Mouse (Mus musculus): ENCODE measurements around the gene Dusp3. TPM values are rescaled to one million over a fixed set of nuclear protein-coding genes. Genes with fewer than 3 reads are reported as not detected.

Dusp3 gene
- polyA plus RNA-seq, 1 experiment from 2014 or later: 16.9 TPM

- peaks cover 8% of the 10 kb centered on the region; the same call in 1 of the 2 replicates for H3K4me1 ChIP-seq (ENCODE audit: insufficient read depth)
- no peak for TF ChIP-seq CTCF (IDR thresholded peaks at IDR 0.05; ENCODE audit: low read depth)
- H3K4me2 ChIP-seq: peak overlapping the region; percentile 95
- H3K9me3 ChIP-seq (ENCODE audit: low read depth, low read length): no peaks in the 10 kb centered on the region
- H3K36me3 ChIP-seq (ENCODE audit: insufficient read depth): no peaks in the 10 kb centered on the region
- H3K27ac ChIP-seq (ENCODE audit: low read depth): no peak overlapping the region
- peak; percentile 56 for DNase-seq
- H3K27me3 ChIP-seq (ENCODE audit: insufficient read depth, low read length): peaks cover 69% of the 10 kb centered on the region
- peak overlapping the region; percentile 44 for H3K9ac ChIP-seq
- peak overlapping the region; percentile 46 for H3K4me3 ChIP-seq (ENCODE audit: low read depth, low read length)
- under 1% methylated on average over 78 of the region's 78 CpGs for WGBS
- peak; percentile 50; the same call in 1 of the 2 replicates for ATAC-seq (ENCODE audit: insufficient read depth)
Observed at GRCm38 (mm10) chr11:101963473-101964291, 23.1 kb downstream of the Dusp3 start.

DNA sequence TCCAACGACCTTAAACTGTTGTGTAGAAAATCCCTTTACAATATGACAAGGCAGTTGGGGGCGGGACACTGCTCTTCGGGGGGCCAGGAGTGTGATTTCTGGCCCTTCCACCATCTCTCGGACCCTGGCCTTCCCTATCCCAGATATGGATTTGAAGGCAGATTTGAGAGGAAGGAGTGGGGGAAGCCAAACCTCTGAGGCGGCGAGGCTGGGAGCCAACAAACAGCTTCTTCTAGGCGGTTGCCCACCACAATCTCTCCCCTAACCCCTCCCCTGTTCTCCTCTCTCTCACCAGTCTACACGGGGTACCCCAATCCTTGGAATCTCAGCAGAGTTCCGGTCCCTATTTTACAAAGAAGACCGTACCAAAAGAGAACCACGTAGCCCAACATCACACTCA is 23.8 kb downstream of the Dusp3 start:
- Histone ChIP-seq H3K4me3 (ENCODE audit: low read depth, low read length) (no peak overlapping the region), H3K27me3 (ENCODE audit: insufficient read depth, low read length) (peaks cover 69% of the 10 kb centered on the region), H3K4me1 (ENCODE audit: insufficient read depth) (peaks cover 8% of the 10 kb centered on the region; the same call in 1 of the 2 replicates), H3K27ac (ENCODE audit: low read depth) (no peak overlapping the region), H3K4me2 (peak overlapping the region; percentile 95), H3K9ac (no peak overlapping the region; the same call in 1 of the 2 replicates), H3K36me3 (ENCODE audit: insufficient read depth) (no peaks in the 10 kb centered on the region), H3K9me3 (ENCODE audit: low read depth, low read length) (no peaks in the 10 kb centered on the region)
- TF ChIP-seq CTCF (IDR thresholded peaks at IDR 0.05; ENCODE audit: low read depth): no peak
- 2% methylated on average over 11 of the region's 11 CpGs for WGBS
- no peak for ATAC-seq (ENCODE audit: insufficient read depth)
- DNase-seq: no peak

- Histone ChIP-seq H3K36me3 (ENCODE audit: insufficient read depth) (no peaks in the 10 kb centered on the region), H3K27ac (ENCODE audit: low read depth) (no peak overlapping the region), H3K4me3 (ENCODE audit: low read depth, low read length) (no peak overlapping the region), H3K4me2 (no peak overlapping the region), H3K9ac (no peak overlapping the region), H3K4me1 (ENCODE audit: insufficient read depth) (peaks cover 10% of the 10 kb centered on the region), H3K9me3 (ENCODE audit: low read depth, low read length) (no peaks in the 10 kb centered on the region), H3K27me3 (ENCODE audit: insufficient read depth, low read length) (peaks cover 18% of the 10 kb centered on the region)
- TF ChIP-seq CTCF (IDR thresholded peaks at IDR 0.05; ENCODE audit: low read depth): no peak
- DNase-seq (no peak), ATAC-seq (ENCODE audit: insufficient read depth) (no peak)
- WGBS: 52% methylated on average over 5 of the region's 5 CpGs
Observed at GRCm38 (mm10) chr11:101957476-101957875, 29.3 kb downstream of the Dusp3 start.

DNA sequence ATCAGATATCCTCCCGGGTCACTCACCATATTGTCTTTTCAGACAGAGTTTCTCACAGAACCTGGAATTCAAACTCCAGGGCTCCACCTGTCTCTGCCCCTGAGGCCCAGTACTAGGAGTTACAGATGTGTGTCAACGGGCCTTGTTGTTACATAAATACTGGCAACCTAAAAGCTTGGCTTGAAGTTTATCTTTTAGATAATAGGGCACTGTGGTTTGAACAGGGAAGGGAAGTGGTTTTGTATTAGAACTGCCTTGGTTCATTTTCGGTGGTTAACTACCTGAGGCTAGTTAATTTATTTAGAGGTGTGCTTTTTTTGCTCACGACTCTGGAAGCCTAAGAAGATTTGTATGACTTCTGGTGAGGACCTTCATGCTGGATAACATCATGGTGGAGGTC is 33.4 kb downstream of the Dusp3 start:
- 38% methylated on average over 4 of the region's 4 CpGs for WGBS
- H3K27ac ChIP-seq (ENCODE audit: low read depth): peak overlapping the region; percentile 72; the same call in 1 of the 2 replicates
- no peaks in the 10 kb centered on the region for H3K9me3 ChIP-seq (ENCODE audit: low read depth, low read length)
- H3K4me1 ChIP-seq (ENCODE audit: insufficient read depth): peaks cover 14% of the 10 kb centered on the region; the same call in 1 of the 2 replicates
- peak overlapping the region; percentile 20 for H3K4me2 ChIP-seq
- no peak overlapping the region for H3K9ac ChIP-seq
- ATAC-seq (ENCODE audit: insufficient read depth): no peak
- H3K27me3 ChIP-seq (ENCODE audit: insufficient read depth, low read length): no peaks in the 10 kb centered on the region
- TF ChIP-seq CTCF (IDR thresholded peaks at IDR 0.05; ENCODE audit: low read depth): no peak
- no peak for DNase-seq
- H3K36me3 ChIP-seq (ENCODE audit: insufficient read depth): no peaks in the 10 kb centered on the region
- H3K4me3 ChIP-seq (ENCODE audit: low read depth, low read length): no peak overlapping the region

DNA sequence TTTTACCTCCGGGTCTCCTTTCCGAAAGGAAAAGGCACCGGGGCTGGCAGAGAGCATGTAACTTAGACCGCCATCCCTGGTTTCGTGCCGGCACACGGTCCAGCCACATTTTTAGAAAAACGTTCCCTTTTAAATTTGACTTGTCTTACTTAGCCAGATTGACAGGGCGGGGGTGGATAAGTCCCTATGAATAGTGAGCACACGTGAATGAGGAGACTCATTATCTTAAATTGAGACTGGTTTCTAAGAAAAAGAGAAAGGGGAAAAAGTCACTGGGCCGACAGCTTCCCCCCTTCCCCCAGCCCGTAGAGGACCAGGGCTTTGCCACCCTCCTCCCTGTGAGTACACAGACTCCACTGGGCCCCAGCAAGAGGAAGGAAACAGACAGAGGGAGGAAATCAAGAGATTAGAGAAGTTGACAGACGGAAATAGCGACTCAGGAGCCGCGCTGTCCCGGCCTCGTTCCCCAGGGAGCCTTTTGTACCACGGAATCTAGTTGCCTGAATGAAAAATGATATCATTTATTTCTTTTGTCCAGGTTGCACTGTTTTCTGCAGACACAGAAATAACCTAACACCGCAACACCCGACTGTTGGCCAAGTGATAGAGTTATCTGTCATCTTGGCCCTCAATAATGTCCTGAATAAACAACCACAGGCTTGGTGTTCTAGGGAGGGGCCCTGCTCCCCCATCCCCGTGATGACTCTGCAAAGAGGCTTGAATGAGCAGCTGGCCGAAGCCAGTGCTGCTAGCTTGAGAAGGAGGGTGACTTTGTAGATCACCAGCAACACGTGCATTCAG is 34.1 kb downstream of the Dusp3 start:
- Histone ChIP-seq H3K9ac (no peak overlapping the region; the same call in 1 of the 2 replicates), H3K4me3 (ENCODE audit: low read depth, low read length) (no peak overlapping the region), H3K27me3 (ENCODE audit: insufficient read depth, low read length) (no peaks in the 10 kb centered on the region), H3K9me3 (ENCODE audit: low read depth, low read length) (no peaks in the 10 kb centered on the region), H3K27ac (ENCODE audit: low read depth) (peak overlapping the region; percentile 72; the same call in 1 of the 2 replicates), H3K4me2 (peak overlapping the region; percentile 20), H3K36me3 (ENCODE audit: insufficient read depth) (no peaks in the 10 kb centered on the region), H3K4me1 (ENCODE audit: insufficient read depth) (peaks cover 14% of the 10 kb centered on the region; the same call in 1 of the 2 replicates)
- ATAC-seq (ENCODE audit: insufficient read depth) (peak; percentile 80), DNase-seq (peak; percentile 75)
- TF ChIP-seq CTCF (IDR thresholded peaks at IDR 0.05; ENCODE audit: low read depth): no peak
- 16% methylated on average over 24 of the region's 24 CpGs for WGBS

DNA sequence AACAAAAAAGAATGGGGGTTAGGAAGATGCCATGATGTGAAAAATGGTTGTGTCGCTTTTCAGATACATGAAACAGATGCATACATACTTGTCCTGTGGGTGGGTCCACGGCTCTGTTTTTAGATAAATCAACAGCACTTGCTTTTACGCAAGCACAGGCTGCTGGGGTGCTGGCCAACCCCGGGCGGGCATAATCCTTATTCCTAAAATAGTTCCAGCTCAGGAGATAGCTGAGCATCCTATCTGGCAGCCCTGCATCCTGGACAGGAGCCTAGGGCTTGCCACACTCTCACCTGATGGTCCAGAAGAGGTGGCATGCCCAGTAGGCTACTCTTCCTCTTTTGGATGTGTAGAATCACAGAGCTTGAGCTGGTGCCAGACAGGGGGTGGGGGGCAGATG is 36.8 kb downstream of the Dusp3 start:
- H3K9ac ChIP-seq: no peak overlapping the region
- no peaks in the 10 kb centered on the region for H3K36me3 ChIP-seq (ENCODE audit: insufficient read depth)
- H3K9me3 ChIP-seq (ENCODE audit: low read depth, low read length): no peaks in the 10 kb centered on the region
- H3K4me1 ChIP-seq (ENCODE audit: insufficient read depth): peaks cover 14% of the 10 kb centered on the region; the same call in 1 of the 2 replicates
- H3K27me3 ChIP-seq (ENCODE audit: insufficient read depth, low read length): no peaks in the 10 kb centered on the region
- no peak for DNase-seq
- 72% methylated on average over 5 of the region's 5 CpGs for WGBS
- H3K4me3 ChIP-seq (ENCODE audit: low read depth, low read length): no peak overlapping the region
- no peak overlapping the region for H3K4me2 ChIP-seq
- ATAC-seq (ENCODE audit: insufficient read depth): no peak
- no peak overlapping the region for H3K27ac ChIP-seq (ENCODE audit: low read depth)
- TF ChIP-seq CTCF (IDR thresholded peaks at IDR 0.05; ENCODE audit: low read depth): no peak

GRCm38 (mm10) chr11:101946525-101946924 is 40.3 kb downstream of the Dusp3 start:
- Histone ChIP-seq H3K4me3 (ENCODE audit: low read depth, low read length) (no peak overlapping the region), H3K9ac (no peak overlapping the region), H3K4me2 (no peak overlapping the region), H3K36me3 (ENCODE audit: insufficient read depth) (no peaks in the 10 kb centered on the region), H3K27me3 (ENCODE audit: insufficient read depth, low read length) (no peaks in the 10 kb centered on the region), H3K4me1 (ENCODE audit: insufficient read depth) (no peaks in the 10 kb centered on the region), H3K9me3 (ENCODE audit: low read depth, low read length) (no peaks in the 10 kb centered on the region), H3K27ac (ENCODE audit: low read depth) (no peak overlapping the region)
- ATAC-seq (ENCODE audit: insufficient read depth) (no peak), DNase-seq (peak; percentile 51)
- WGBS: 21% methylated on average over 5 of the region's 5 CpGs
- peak; percentile 46 for TF ChIP-seq CTCF (IDR thresholded peaks at IDR 0.05; ENCODE audit: low read depth)

Measured in lung, embryonic 14.5 days (tissue).